Mouse (Mus musculus) CH12.LX (cell line): ENCODE measurements around the gene Pglyrp2.

Experiments
- CHD2 ChIP-seq: IDR thresholded peaks from 2 replicates; pipeline ENCODE4 v1.6.1; 2011; ENCODE audit warnings: low read length, improper control_type of control experiment
- MAFK ChIP-seq: IDR thresholded peaks from 2 replicates; pipeline ENCODE4 v1.6.1; 2011; ENCODE audit warnings: low read length, improper control_type of control experiment; ENCODE audit not compliant: insufficient replicate concordance
- MEF2A ChIP-seq: IDR thresholded peaks from 2 replicates; pipeline ENCODE4 v1.6.1; 2014; ENCODE audit warnings: low read depth, mild to moderate bottlenecking, inconsistent platforms, low read length, improper control_type of control experiment, borderline replicate concordance
- ZC3H11A ChIP-seq: IDR thresholded peaks from 2 replicates; pipeline ENCODE4 v1.6.1; 2012; ENCODE audit warnings: low read depth, mild to moderate bottlenecking, inconsistent platforms, low read length, improper control_type of control experiment

- TF ChIP-seq CHD2 (no peak), MEF2A (no peak), MAFK (no peak), ZC3H11A (no peak)
Measured at GRCm38 (mm10) chr17:32387986-32388369, 36.0 kb downstream of the Pglyrp2 start.
